Comparison of ENCODE assay signal across 16 mouse cellular contexts in genomic region chr11:76370491-76370890, GRCm38 (mm10).
"Had no signal": no experiment of that assay in that cellular context is flagged by ENCODE, and none has a peak within 500 bp of the region (broad histone marks: within the 10 kb centered on the region; RNA-seq: fewer than 3 reads in every experiment).

No protein-coding gene starts in this region.

- H3K4me2 ChIP-seq: liver, embryonic 11.5 days; liver, embryonic 15.5 days; neural tube, embryonic 12.5 days had no signal

- H3K36me3 ChIP-seq: liver, embryonic 15.5 days; neural tube, embryonic 12.5 days had no signal

- H3K9ac ChIP-seq: liver, embryonic 15.5 days; neural tube, embryonic 12.5 days had no signal

- ATAC-seq: lung, postnatal 0 days had no signal

- H3K4me1 ChIP-seq: liver, embryonic 15.5 days had no signal

- DNase-seq: kidney, adult 11 months; kidney, adult 9 months; kidney, postnatal 36 days; layer of hippocampus, adult 9-11 months; layer of hippocampus, postnatal 36 days; lung, adult 2 months; lung, postnatal 36 days; midbrain, embryonic 14.5 days; right cerebral cortex, postnatal 25 days; thymus, adult 2 months; thymus, postnatal 25 days had no signal

- H3K27me3 ChIP-seq: liver, embryonic 15.5 days; neural tube, embryonic 12.5 days had no signal

- H3K27ac ChIP-seq: kidney, postnatal 0 days; liver, embryonic 15.5 days; neural tube, embryonic 12.5 days had no signal

- H3K9me3 ChIP-seq: liver, embryonic 15.5 days; neural tube, embryonic 12.5 days had no signal

- H3K4me3 ChIP-seq: liver, embryonic 15.5 days; neural tube, embryonic 12.5 days had no signal
